Mouse (Mus musculus) testis, postnatal 14 days (tissue): ENCODE measurements around the gene Neu2.

Experiments used
- DNase-seq: peaks from one replicate; pipeline ENCODE4 v3.0.0; 2021; ENCODE audit warnings: low spot score

Gene Neu2

GRCm38 (mm10) chr1:87614576-87615295, 105.0 kb downstream of the Neu2 start:
- peak; percentile 25 for DNase-seq

- DNase-seq, result no peak
Measured at GRCm38 (mm10) chr1:87620211-87620668, 110.6 kb downstream of the Neu2 start, which contains the start of gene Inpp5d. Gene Inpp5d (plus strand): TSS chr1:87620312.

DNA sequence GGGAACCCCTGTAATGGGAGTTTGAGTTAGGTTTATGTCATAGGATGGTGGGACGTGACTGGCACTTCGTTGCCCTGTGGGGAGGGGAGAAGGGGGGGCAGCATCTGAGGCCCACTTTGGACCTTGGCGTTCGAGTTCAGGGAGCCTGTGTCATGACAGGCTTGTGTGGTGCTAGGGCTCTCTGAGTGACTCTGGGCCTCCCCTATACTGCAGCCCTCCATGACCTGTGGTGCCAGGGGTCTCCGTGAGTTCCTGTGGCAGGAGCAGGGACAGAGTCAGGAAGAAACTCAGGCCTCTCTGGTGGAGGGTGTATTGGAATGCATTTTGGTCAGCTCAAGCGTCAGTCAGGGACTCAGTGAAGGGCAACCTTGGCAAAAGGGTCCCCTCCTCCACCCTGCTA, 111.0 kb downstream of the Neu2 start:
- DNase-seq, result no peak

DNA sequence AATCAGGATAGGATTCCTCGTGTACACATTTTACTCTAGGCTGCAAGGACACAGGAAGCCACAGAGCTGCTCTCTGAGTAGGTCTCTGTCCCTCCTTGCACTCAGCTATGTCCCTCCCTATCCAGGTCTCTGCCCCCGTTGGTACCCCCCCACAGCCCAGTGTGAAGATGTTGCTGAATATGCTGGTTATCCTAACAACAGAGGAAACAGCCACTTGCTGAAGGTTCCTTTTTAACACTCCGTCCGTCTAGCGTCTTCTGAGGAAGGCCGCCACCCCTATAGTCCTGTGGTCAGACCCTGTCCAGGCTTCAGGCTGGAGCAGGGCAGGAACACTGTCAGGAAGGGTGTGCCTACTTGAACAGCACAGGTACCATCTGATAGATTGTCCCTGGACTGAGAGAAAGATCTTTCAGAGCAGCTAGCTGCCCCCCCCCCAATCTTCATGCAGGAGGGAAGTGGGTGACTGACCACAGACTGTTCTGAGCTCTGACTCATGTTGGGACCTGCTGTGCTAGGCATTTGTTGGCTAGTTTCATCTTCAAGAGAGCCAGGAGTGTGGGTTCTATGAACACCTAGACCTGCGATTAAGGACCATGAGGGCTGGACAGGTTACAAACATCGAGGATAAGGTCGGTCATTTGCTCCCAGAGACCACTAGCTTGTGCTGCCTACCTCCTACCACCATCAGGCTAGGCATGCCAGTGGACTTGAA, 111.6 kb downstream of the Neu2 start:
- no peak for DNase-seq

- DNase-seq, result no peak
Measured at GRCm38 (mm10) chr1:87621858-87622279, 112.2 kb downstream of the Neu2 start.

- no peak for DNase-seq
Measured at GRCm38 (mm10) chr1:87623977-87624666, 114.4 kb downstream of the Neu2 start.

- no peak for DNase-seq
Measured at GRCm38 (mm10) chr1:87624826-87625225, 115.1 kb downstream of the Neu2 start.

- DNase-seq, result no peak
Measured at GRCm38 (mm10) chr1:87625254-87626025, 115.8 kb downstream of the Neu2 start.

- no peak for DNase-seq
Measured at GRCm38 (mm10) chr1:87626344-87626743, 116.7 kb downstream of the Neu2 start.

DNA sequence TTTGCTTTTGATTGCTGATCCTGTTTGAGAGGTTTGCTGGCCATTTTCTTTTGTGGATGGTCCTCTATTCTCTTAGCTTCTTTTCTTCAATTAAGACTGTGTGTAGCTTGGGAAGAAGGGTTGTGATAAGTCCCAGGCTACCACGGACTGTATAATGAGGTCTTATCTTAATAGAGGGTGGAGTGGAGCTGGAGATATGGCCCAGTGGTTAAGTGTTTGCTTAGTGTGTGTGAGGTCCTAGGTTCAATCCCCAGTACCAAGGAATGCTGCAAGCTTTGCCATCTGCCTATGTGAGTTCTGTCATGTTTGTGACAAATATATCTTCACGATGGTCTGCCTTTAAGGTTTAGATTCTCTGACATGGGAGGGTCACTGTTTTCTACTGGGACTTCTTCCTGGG, 118.4 kb downstream of the Neu2 start:
- DNase-seq, result no peak

GRCm38 (mm10) chr1:87631584-87631983, 121.9 kb downstream of the Neu2 start:
- DNase-seq, result no peak

GRCm38 (mm10) chr1:87632163-87632562, 122.5 kb downstream of the Neu2 start:
- no peak for DNase-seq

GRCm38 (mm10) chr1:87636716-87637117, 127.0 kb downstream of the Neu2 start:
- DNase-seq, result no peak

- DNase-seq, result no peak
Measured at GRCm38 (mm10) chr1:87637121-87637877, 127.6 kb downstream of the Neu2 start.

DNA sequence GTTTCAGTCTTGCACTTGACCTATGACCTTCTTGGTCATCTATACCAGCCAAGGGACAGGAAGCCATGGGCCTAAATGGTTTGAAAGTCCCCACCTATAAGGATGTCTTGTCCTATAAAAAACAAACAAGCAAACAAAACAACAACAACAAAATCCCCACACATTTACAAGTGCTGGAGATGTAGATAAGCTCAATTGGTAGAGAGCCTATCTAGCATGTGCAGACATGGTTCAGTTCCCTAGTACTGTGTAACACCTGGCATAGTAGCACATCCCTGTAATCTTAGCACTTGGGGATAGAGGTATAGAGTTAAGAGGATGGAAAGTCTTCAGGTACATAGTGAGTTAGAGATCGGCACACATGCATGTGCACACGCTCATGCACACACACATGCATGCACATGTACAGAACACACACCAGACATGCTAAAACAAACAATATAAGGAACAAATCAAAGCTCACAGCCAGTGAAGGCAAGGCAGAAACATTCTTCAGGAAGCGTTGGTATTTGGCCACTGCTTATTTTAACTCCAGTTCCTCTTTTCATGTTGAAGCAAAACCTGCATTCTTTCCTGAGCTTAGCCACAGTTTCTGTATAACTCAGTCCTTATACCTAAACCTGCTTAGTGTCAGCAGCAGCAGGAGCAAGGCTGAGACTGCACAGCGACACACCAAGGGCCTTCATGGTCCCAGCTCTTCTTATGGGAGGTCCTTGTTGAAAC, 128.3 kb downstream of the Neu2 start:
- no peak for DNase-seq

DNA sequence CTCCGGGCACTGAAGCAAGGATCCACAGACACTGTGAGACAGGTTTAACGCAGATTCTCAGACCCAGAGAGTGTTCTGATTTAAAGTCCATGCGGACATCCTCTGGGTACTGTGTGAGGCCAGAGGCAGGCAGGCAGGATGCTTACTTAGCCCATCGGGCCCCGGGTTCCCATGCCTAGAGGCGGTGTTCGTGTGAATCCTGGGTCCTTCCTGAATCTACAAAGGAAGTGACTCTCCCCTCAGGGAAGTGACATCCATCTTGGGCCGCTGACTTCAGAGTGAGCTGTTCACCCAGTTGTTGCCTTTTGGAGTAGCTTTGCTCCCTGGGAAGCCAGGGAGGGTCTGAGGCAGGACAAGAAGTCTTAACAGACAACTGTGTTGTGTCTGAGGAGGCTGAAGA, 130.0 kb downstream of the Neu2 start:
- no peak for DNase-seq

GRCm38 (mm10) chr1:87640165-87640661, 130.5 kb downstream of the Neu2 start:
- no peak for DNase-seq

DNA sequence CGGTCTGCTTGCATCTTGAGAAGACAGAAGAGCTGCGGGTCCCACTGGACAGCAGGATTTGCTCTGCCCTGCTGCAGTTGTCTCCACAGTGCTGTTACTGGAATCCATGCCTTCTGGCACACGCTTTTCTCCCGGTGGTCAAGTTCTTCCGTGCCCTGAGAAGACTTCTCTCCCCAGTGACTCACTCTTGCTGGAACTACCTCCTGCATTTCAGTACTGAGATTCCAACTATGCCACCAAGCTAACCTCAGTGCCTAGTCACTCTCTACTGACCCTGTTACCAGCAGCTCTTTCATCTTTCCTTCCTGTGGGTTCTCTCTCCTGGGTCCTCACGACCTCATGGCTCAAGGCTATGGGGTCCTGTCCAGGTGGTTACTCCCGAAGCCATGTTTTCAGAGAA, 133.3 kb downstream of the Neu2 start:
- no peak for DNase-seq

- DNase-seq, result no peak
Measured at GRCm38 (mm10) chr1:87645041-87645440, 135.4 kb downstream of the Neu2 start.

- no peak for DNase-seq
Measured at GRCm38 (mm10) chr1:87645748-87646147, 136.1 kb downstream of the Neu2 start.
